Mouse (Mus musculus) liver, postnatal 0 days (tissue): ENCODE results near the gene Zfp473.

Experiments
- CTCF ChIP-seq: sonication (generic); IDR thresholded peaks from 2 replicates; pipeline ENCODE4 v1.5.1; 2016; ENCODE audit warnings: antibody characterized with exemption, low read depth
- EP300 ChIP-seq: IDR thresholded peaks from 2 replicates; pipeline ENCODE4 v1.6.1; 2016; ENCODE audit warnings: antibody characterized with exemption, low read depth, mild to moderate bottlenecking

GRCm38 (mm10) chr7:44704363-44704762 is 46.5 kb downstream of the Zfp473 start:
- TF ChIP-seq CTCF (peak; percentile 71), EP300 (no peak)
